Mouse (Mus musculus): ENCODE data around the gene Prkca. TPM values are rescaled to one million over a fixed set of nuclear protein-coding genes. Genes with fewer than 3 reads are reported as not detected.

The Prkca gene
- polyA plus RNA-seq, 1 experiment from 2014 or later: 5.3 TPM

GRCm38 (mm10) chr11:108365600-108365999 is 21.9 kb upstream of the Prkca start:
- Histone ChIP-seq H3K4me1 (ENCODE audit: control insufficient read depth, insufficient read depth, low read length) (no peaks in the 10 kb centered on the region), H3K4me3 (ENCODE audit: low read depth, low read length) (no peak overlapping the region), H3K36me3 (ENCODE audit: control insufficient read depth, insufficient read depth, low read length) (no peaks in the 10 kb centered on the region), H3K9me3 (replicated peaks; ENCODE audit: control insufficient read depth, low read length) (no peaks in the 10 kb centered on the region), H3K27ac (ENCODE audit: low read depth, low read length) (no peak overlapping the region), H3K9ac (ENCODE audit: low read length) (no peak overlapping the region), H3K27me3 (replicated peaks; ENCODE audit: control insufficient read depth, insufficient read depth, low read length) (no peaks in the 10 kb centered on the region), H3K4me2 (ENCODE audit: low read length) (no peak overlapping the region)
- ATAC-seq (no peak), DNase-seq (ENCODE audit: low spot score) (no peak)
- 86% methylated on average over 7 of the region's 7 CpGs for WGBS

GRCm38 (mm10) chr11:108364945-108365589 is 21.3 kb upstream of the Prkca start:
- no peak for ATAC-seq
- 57% methylated on average over 7 of the region's 7 CpGs for WGBS
- no peaks in the 10 kb centered on the region for H3K4me1 ChIP-seq (ENCODE audit: control insufficient read depth, insufficient read depth, low read length)

GRCm38 (mm10) chr11:108363991-108364390 is 20.3 kb upstream of the Prkca start:
- Histone ChIP-seq H3K9me3 (replicated peaks; ENCODE audit: control insufficient read depth, low read length) (no peaks in the 10 kb centered on the region), H3K4me3 (ENCODE audit: low read depth, low read length) (no peak overlapping the region), H3K36me3 (ENCODE audit: control insufficient read depth, insufficient read depth, low read length) (no peaks in the 10 kb centered on the region), H3K9ac (ENCODE audit: low read length) (no peak overlapping the region), H3K27ac (ENCODE audit: low read depth, low read length) (no peak overlapping the region), H3K27me3 (replicated peaks; ENCODE audit: control insufficient read depth, insufficient read depth, low read length) (no peaks in the 10 kb centered on the region), H3K4me2 (ENCODE audit: low read length) (no peak overlapping the region), H3K4me1 (ENCODE audit: control insufficient read depth, insufficient read depth, low read length) (no peaks in the 10 kb centered on the region)
- ATAC-seq (no peak), DNase-seq (ENCODE audit: low spot score) (no peak)
- WGBS: 83% methylated on average over 4 of the region's 4 CpGs

More at GRCm38 (mm10) chr11:108364945-108365589, 21.3 kb upstream of the Prkca start:
- no peak overlapping the region for H3K27ac ChIP-seq (ENCODE audit: low read depth, low read length)
- DNase-seq (ENCODE audit: low spot score): no peak
- H3K4me2 ChIP-seq (ENCODE audit: low read length): no peak overlapping the region
- no peaks in the 10 kb centered on the region for H3K9me3 ChIP-seq (replicated peaks; ENCODE audit: control insufficient read depth, low read length)
- H3K27me3 ChIP-seq (replicated peaks; ENCODE audit: control insufficient read depth, insufficient read depth, low read length): no peaks in the 10 kb centered on the region
- H3K9ac ChIP-seq (ENCODE audit: low read length): no peak overlapping the region
- no peak overlapping the region for H3K4me3 ChIP-seq (ENCODE audit: low read depth, low read length)
- H3K36me3 ChIP-seq (ENCODE audit: control insufficient read depth, insufficient read depth, low read length): no peaks in the 10 kb centered on the region

- H3K27ac ChIP-seq (ENCODE audit: low read depth, low read length): no peak overlapping the region
- H3K4me1 ChIP-seq (ENCODE audit: control insufficient read depth, insufficient read depth, low read length): no peaks in the 10 kb centered on the region
- H3K9ac ChIP-seq (ENCODE audit: low read length): no peak overlapping the region
- no peak overlapping the region for H3K4me3 ChIP-seq (ENCODE audit: low read depth, low read length)
- no peak overlapping the region for H3K4me2 ChIP-seq (ENCODE audit: low read length)
- H3K27me3 ChIP-seq (replicated peaks; ENCODE audit: control insufficient read depth, insufficient read depth, low read length): no peaks in the 10 kb centered on the region
- no peaks in the 10 kb centered on the region for H3K36me3 ChIP-seq (ENCODE audit: control insufficient read depth, insufficient read depth, low read length)
- H3K9me3 ChIP-seq (replicated peaks; ENCODE audit: control insufficient read depth, low read length): no peaks in the 10 kb centered on the region
- ATAC-seq: no peak
- DNase-seq (ENCODE audit: low spot score): no peak
- WGBS: 85% methylated on average over 5 of the region's 5 CpGs
These were observed 19.2 kb upstream of the Prkca start for GRCm38 (mm10) chr11:108362965-108363364.

GRCm38 (mm10) chr11:108360983-108361382 is 17.3 kb upstream of the Prkca start:
- H3K9me3 ChIP-seq (replicated peaks; ENCODE audit: control insufficient read depth, low read length): no peaks in the 10 kb centered on the region
- DNase-seq (ENCODE audit: low spot score) (no peak), ATAC-seq (no peak)
- H3K9ac ChIP-seq (ENCODE audit: low read length): no peak overlapping the region
- no peaks in the 10 kb centered on the region for H3K36me3 ChIP-seq (ENCODE audit: control insufficient read depth, insufficient read depth, low read length)
- WGBS: 89% methylated on average over 4 of the region's 4 CpGs
- H3K4me3 ChIP-seq (ENCODE audit: low read depth, low read length): no peak overlapping the region
- no peaks in the 10 kb centered on the region for H3K4me1 ChIP-seq (ENCODE audit: control insufficient read depth, insufficient read depth, low read length)
- H3K4me2 ChIP-seq (ENCODE audit: low read length): no peak overlapping the region
- H3K27me3 ChIP-seq (replicated peaks; ENCODE audit: control insufficient read depth, insufficient read depth, low read length): no peaks in the 10 kb centered on the region
- no peak overlapping the region for H3K27ac ChIP-seq (ENCODE audit: low read depth, low read length)

- 88% methylated on average over 6 of the region's 6 CpGs for WGBS
These were observed 15.2 kb upstream of the Prkca start for GRCm38 (mm10) chr11:108358911-108359310.

GRCm38 (mm10) chr11:108356020-108356419 is 12.3 kb upstream of the Prkca start:
- WGBS: 87% methylated on average over 4 of the region's 4 CpGs
- H3K4me2 ChIP-seq (ENCODE audit: low read length): no peak overlapping the region
- no peak overlapping the region for H3K9ac ChIP-seq (ENCODE audit: low read length)
- no peak overlapping the region for H3K4me3 ChIP-seq (ENCODE audit: low read depth, low read length)
- no peaks in the 10 kb centered on the region for H3K9me3 ChIP-seq (replicated peaks; ENCODE audit: control insufficient read depth, low read length)
- H3K27me3 ChIP-seq (replicated peaks; ENCODE audit: control insufficient read depth, insufficient read depth, low read length): no peaks in the 10 kb centered on the region
- ATAC-seq (no peak), DNase-seq (ENCODE audit: low spot score) (no peak)
- H3K4me1 ChIP-seq (ENCODE audit: control insufficient read depth, insufficient read depth, low read length): no peaks in the 10 kb centered on the region
- H3K36me3 ChIP-seq (ENCODE audit: control insufficient read depth, insufficient read depth, low read length): no peaks in the 10 kb centered on the region
- H3K27ac ChIP-seq (ENCODE audit: low read depth, low read length): no peak overlapping the region

More at GRCm38 (mm10) chr11:108358911-108359310, 15.2 kb upstream of the Prkca start:
- DNase-seq (ENCODE audit: low spot score) (no peak), ATAC-seq (no peak)
- H3K27ac ChIP-seq (ENCODE audit: low read depth, low read length): no peak overlapping the region
- H3K4me3 ChIP-seq (ENCODE audit: low read depth, low read length): no peak overlapping the region
- H3K9me3 ChIP-seq (replicated peaks; ENCODE audit: control insufficient read depth, low read length): no peaks in the 10 kb centered on the region
- no peak overlapping the region for H3K9ac ChIP-seq (ENCODE audit: low read length)
- no peaks in the 10 kb centered on the region for H3K36me3 ChIP-seq (ENCODE audit: control insufficient read depth, insufficient read depth, low read length)
- H3K4me1 ChIP-seq (ENCODE audit: control insufficient read depth, insufficient read depth, low read length): no peaks in the 10 kb centered on the region
- H3K4me2 ChIP-seq (ENCODE audit: low read length): no peak overlapping the region
- H3K27me3 ChIP-seq (replicated peaks; ENCODE audit: control insufficient read depth, insufficient read depth, low read length): no peaks in the 10 kb centered on the region

GRCm38 (mm10) chr11:108352842-108353388 is 9.2 kb upstream of the Prkca start:
- Histone ChIP-seq H3K27ac (ENCODE audit: low read depth, low read length) (no peak overlapping the region), H3K27me3 (replicated peaks; ENCODE audit: control insufficient read depth, insufficient read depth, low read length) (no peaks in the 10 kb centered on the region), H3K36me3 (ENCODE audit: control insufficient read depth, insufficient read depth, low read length) (no peaks in the 10 kb centered on the region), H3K9me3 (replicated peaks; ENCODE audit: control insufficient read depth, low read length) (no peaks in the 10 kb centered on the region), H3K4me2 (ENCODE audit: low read length) (no peak overlapping the region), H3K9ac (ENCODE audit: low read length) (no peak overlapping the region), H3K4me3 (ENCODE audit: low read depth, low read length) (no peak overlapping the region), H3K4me1 (ENCODE audit: control insufficient read depth, insufficient read depth, low read length) (0 out of 2 replicates have a peak, but pooled peaks cover 4% of the 10 kb centered on the region)
- DNase-seq (ENCODE audit: low spot score): no peak
- WGBS: 94% methylated on average over 10 of the region's 10 CpGs
- no peak for ATAC-seq

GRCm38 (mm10) chr11:108350799-108351198 is 7.1 kb upstream of the Prkca start:
- Histone ChIP-seq H3K27ac (ENCODE audit: low read depth, low read length) (no peak overlapping the region), H3K4me1 (ENCODE audit: control insufficient read depth, insufficient read depth, low read length) (0 out of 2 replicates have a peak, but pooled peaks cover 4% of the 10 kb centered on the region), H3K36me3 (ENCODE audit: control insufficient read depth, insufficient read depth, low read length) (no peaks in the 10 kb centered on the region), H3K9ac (ENCODE audit: low read length) (no peak overlapping the region), H3K9me3 (replicated peaks; ENCODE audit: control insufficient read depth, low read length) (no peaks in the 10 kb centered on the region), H3K4me2 (ENCODE audit: low read length) (no peak overlapping the region), H3K4me3 (ENCODE audit: low read depth, low read length) (no peak overlapping the region), H3K27me3 (replicated peaks; ENCODE audit: control insufficient read depth, insufficient read depth, low read length) (no peaks in the 10 kb centered on the region)
- DNase-seq (ENCODE audit: low spot score): no peak
- ATAC-seq: no peak
- 83% methylated on average over 4 of the region's 4 CpGs for WGBS
